Mouse (Mus musculus): Measurements from ENCODE around the gene Fam136a. TPM values are rescaled to one million over a fixed set of nuclear protein-coding genes. Genes with fewer than 3 reads are reported as not detected.

The Fam136a gene
- total and polyA plus RNA-seq, 3 experiments = 152 to 339 (median 160) TPM

DNA sequence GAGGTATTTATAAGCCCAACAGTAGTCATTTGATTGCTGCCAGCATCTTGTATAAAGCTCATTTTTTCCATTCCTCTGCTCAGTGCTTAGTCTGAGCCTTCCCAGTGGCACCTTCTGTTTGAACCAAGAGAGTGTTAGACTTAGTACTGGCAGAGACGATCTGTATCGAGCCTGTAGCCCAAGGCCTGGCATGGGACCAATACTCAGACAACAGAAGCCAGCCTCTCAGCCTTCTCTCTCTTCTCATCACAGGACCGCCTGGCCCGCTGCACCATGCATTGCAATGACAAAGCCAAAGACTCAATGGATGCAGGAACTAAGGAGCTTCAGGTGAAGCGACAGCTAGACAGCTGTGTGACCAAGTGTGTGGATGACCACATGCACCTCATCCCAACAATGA lies 3.0 kb downstream of the Fam136a start:
- Histone ChIP-seq H3K4me3 (replicated peaks in 1 of 3; ENCODE audit: low read depth in 2 of 3, low read length in 2 of 3, poor library complexity in 1 of 3) (no peak overlapping the region), H3K9ac (ENCODE audit: insufficient read depth, low read depth) (no peak overlapping the region), H3K4me1 (ENCODE audit: control insufficient read depth in 1 of 2, insufficient read depth in 2 of 2) (peaks cover 6 to 36% of the 10 kb centered on the region in 2 experiments), H3K27ac (ENCODE audit: insufficient read depth, low read depth) (no peak overlapping the region), H3K27me3 (replicated peaks) (peaks cover 9% of the 10 kb centered on the region), H3K79me2 (replicated peaks; ENCODE audit: control insufficient read depth, extremely low read depth, insufficient read depth, poor library complexity, severe bottlenecking) (peaks cover 39% of the 10 kb centered on the region), H3K4me2 (ENCODE audit: insufficient read depth, low read depth, poor library complexity, severe bottlenecking) (no peak overlapping the region), H3K36me3 (replicated peaks in 1 of 2; ENCODE audit: control insufficient read depth in 1 of 2, insufficient read depth in 1 of 2, low read length in 1 of 2) (peaks cover 9 to 29% of the 10 kb centered on the region in 2 experiments), H3K9me3 (replicated peaks; ENCODE audit: low read length) (no peaks in the 10 kb centered on the region)
- TF ChIP-seq EP300 (IDR thresholded peaks at IDR 0.05; ENCODE audit: low read length) (no peak), IRF4 (IDR thresholded peaks at IDR 0.05; ENCODE audit: low read depth, low read length) (no peak), ELF1 (IDR thresholded peaks at IDR 0.05; ENCODE audit: low read depth, low read length) (no peak), MXI1 (IDR thresholded peaks at IDR 0.05; ENCODE audit: low read depth, low read length) (no peak), NRF1 (IDR thresholded peaks at IDR 0.05; ENCODE audit: low read depth, low read length) (no peak), POLR2A (IDR thresholded peaks at IDR 0.05; ENCODE audit: low read depth, low read length) (no peak), TBP (conservative IDR thresholded peaks at IDR 0.05; ENCODE audit: low read depth, low read length) (no peak), SIN3A (IDR thresholded peaks at IDR 0.05; ENCODE audit: low read length) (no peak), USF1 (IDR thresholded peaks at IDR 0.05; ENCODE audit: low read depth, low read length) (no peak), MAX (IDR thresholded peaks at IDR 0.05; ENCODE audit: low read length) (no peak), RAD21 (IDR thresholded peaks at IDR 0.05; ENCODE audit: low read depth, low read length) (no peak), ETS1 (conservative IDR thresholded peaks at IDR 0.05; ENCODE audit: low read depth, low read length) (no peak), HCFC1 (IDR thresholded peaks at IDR 0.05; ENCODE audit: low read depth, low read length) (no peak), UBTF (IDR thresholded peaks at IDR 0.05; ENCODE audit: low read depth, low read length) (no peak)
- dilution Hi-C loops (cut with MboI; ENCODE audit: extremely low pct_ligation_motif_present, extremely low pct_unique_long_range_greater_than_20kb, low sequenced_read_pairs) (no loop called here), in situ Hi-C loops (cut with MboI; ENCODE audit: low pct_ligation_motif_present, low pct_unique_long_range_greater_than_20kb, low sequenced_read_pairs) (loop anchor here (5.0 to 25.0 kb wide), 2 partner anchors 34 to 356 kb away; partner anchors contain the start of genes Figla and Tia1)
- no peak for DNase-seq (ENCODE audit: extremely low read depth)

DNA sequence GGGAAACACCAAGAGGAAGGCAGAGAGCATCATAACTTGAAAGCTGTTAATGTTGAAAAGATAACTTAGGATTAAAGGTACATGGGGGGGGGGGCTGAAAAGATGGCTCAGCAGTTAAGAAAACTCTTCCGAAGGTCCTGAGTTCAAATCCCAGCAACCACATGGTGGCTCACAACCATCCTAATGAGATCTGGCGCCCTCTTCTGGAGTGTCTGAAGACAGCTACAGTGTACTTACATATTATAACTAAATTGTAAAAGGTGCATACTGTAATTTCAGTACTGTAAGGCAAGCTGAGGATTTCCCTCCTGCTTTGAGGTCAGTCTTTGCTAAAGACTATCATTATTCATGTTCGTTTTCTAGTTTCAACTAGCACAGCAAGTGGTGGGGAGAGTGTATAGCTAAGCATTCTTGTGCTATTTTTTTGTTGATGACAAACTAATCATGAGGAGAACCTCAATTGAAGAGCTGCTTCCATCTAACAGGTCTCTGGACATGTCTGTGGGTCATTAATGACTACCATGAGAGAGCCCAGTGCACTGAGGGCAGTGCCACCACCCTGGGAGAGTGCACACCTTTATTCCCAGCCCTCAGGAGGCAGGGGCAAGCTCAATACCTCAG lies 4.8 kb downstream of the Fam136a start:
- H3K4me1 ChIP-seq (ENCODE audit: control insufficient read depth in 1 of 2, insufficient read depth in 2 of 2) = peaks cover 8 to 36% of the 10 kb centered on the region in 2 experiments
- H3K9ac ChIP-seq (ENCODE audit: insufficient read depth, low read depth) = peak overlapping the region; percentile 75
- DNase-seq (ENCODE audit: extremely low read depth) = peak; percentile 60
- dilution Hi-C loops (cut with MboI; ENCODE audit: extremely low pct_ligation_motif_present, extremely low pct_unique_long_range_greater_than_20kb, low sequenced_read_pairs) (no loop called here), in situ Hi-C loops (cut with MboI; ENCODE audit: low pct_ligation_motif_present, low pct_unique_long_range_greater_than_20kb, low sequenced_read_pairs) (loop anchor here (25.0 kb wide), 1 partner anchor 358 kb away; the partner anchor contains the start of gene Figla)
- H3K36me3 ChIP-seq (replicated peaks in 1 of 2; ENCODE audit: control insufficient read depth in 1 of 2, insufficient read depth in 1 of 2, low read length in 1 of 2) = peaks cover 9 to 42% of the 10 kb centered on the region in 2 experiments
- peak overlapping the region; percentile 27; the same call in 1 of the 2 replicates for H3K27ac ChIP-seq (ENCODE audit: insufficient read depth, low read depth)
- H3K9me3 ChIP-seq (replicated peaks; ENCODE audit: low read length) = no peaks in the 10 kb centered on the region
- peaks cover 56% of the 10 kb centered on the region for H3K79me2 ChIP-seq (replicated peaks; ENCODE audit: control insufficient read depth, extremely low read depth, insufficient read depth, poor library complexity, severe bottlenecking)
- no peaks in the 10 kb centered on the region for H3K27me3 ChIP-seq (replicated peaks)
- H3K4me3 ChIP-seq (replicated peaks in 1 of 3; ENCODE audit: low read depth in 2 of 3, low read length in 2 of 3, poor library complexity in 1 of 3) = peak overlapping the region; percentile 55 to 100 (median 97)
- peak overlapping the region; percentile 53 for H3K4me2 ChIP-seq (ENCODE audit: insufficient read depth, low read depth, poor library complexity, severe bottlenecking)
- TF ChIP-seq TCF12 (IDR thresholded peaks at IDR 0.05; ENCODE audit: low read depth, low read length) = no peak
- no peak for TF ChIP-seq TBP (conservative IDR thresholded peaks at IDR 0.05; ENCODE audit: low read depth, low read length)
- TF ChIP-seq JUND (conservative IDR thresholded peaks at IDR 0.05; ENCODE audit: low read depth, low read length) = no peak
- TF ChIP-seq MAZ (IDR thresholded peaks at IDR 0.05; ENCODE audit: low read depth, low read length) = no peak
- TF ChIP-seq MXI1 (IDR thresholded peaks at IDR 0.05; ENCODE audit: low read depth, low read length) = peak; percentile 41; the same call in 1 of the 2 replicates
- TF ChIP-seq ETS1 (conservative IDR thresholded peaks at IDR 0.05; ENCODE audit: low read depth, low read length) = no peak; the same call in 1 of the 2 replicates
- TF ChIP-seq UBTF (IDR thresholded peaks at IDR 0.05; ENCODE audit: low read depth, low read length) = no peak
- no peak for TF ChIP-seq NELFE (IDR thresholded peaks at IDR 0.05; ENCODE audit: low read depth, low read length)
- TF ChIP-seq ELF1 (IDR thresholded peaks at IDR 0.05; ENCODE audit: low read depth, low read length) = no peak
- no peak for TF ChIP-seq CHD1 (IDR thresholded peaks at IDR 0.05; ENCODE audit: low read depth, low read length)
- TF ChIP-seq PAX5 (IDR thresholded peaks at IDR 0.05; ENCODE audit: low read length) = no peak
- TF ChIP-seq EP300 (IDR thresholded peaks at IDR 0.05; ENCODE audit: low read length) = no peak
- no peak for TF ChIP-seq NRF1 (IDR thresholded peaks at IDR 0.05; ENCODE audit: low read depth, low read length)
- TF ChIP-seq MEF2A (IDR thresholded peaks at IDR 0.05; ENCODE audit: borderline replicate concordance, low read depth, low read length) = no peak
- TF ChIP-seq POLR2A (IDR thresholded peaks at IDR 0.05; ENCODE audit: low read depth, low read length) = 0 out of 2 replicates have a peak, but pooled peaks have one; percentile 24
- TF ChIP-seq CHD2 (IDR thresholded peaks at IDR 0.05; ENCODE audit: low read length) = no peak
- TF ChIP-seq MAX (IDR thresholded peaks at IDR 0.05; ENCODE audit: low read length) = peak; percentile 51
- no peak for TF ChIP-seq USF2 (conservative IDR thresholded peaks at IDR 0.05; ENCODE audit: low read depth, low read length)
- TF ChIP-seq ZKSCAN1 (IDR thresholded peaks at IDR 0.05; ENCODE audit: borderline replicate concordance, low read depth, low read length) = no peak
- TF ChIP-seq ZC3H11A (IDR thresholded peaks at IDR 0.05; ENCODE audit: low read depth, low read length) = no peak
- peak; percentile 13; the same call in 1 of the 2 replicates for TF ChIP-seq HCFC1 (IDR thresholded peaks at IDR 0.05; ENCODE audit: low read depth, low read length)
- no peak; the same call in none of the 2 replicates for TF ChIP-seq POLR2AphosphoS2 (IDR thresholded peaks at IDR 0.05; ENCODE audit: low read depth, low read length)
- no peak for TF ChIP-seq KAT2A (IDR thresholded peaks at IDR 0.05; ENCODE audit: insufficient replicate concordance, low read length)
- 0 out of 2 replicates have a peak, but pooled peaks have one; percentile 12 for TF ChIP-seq MAFK (IDR thresholded peaks at IDR 0.05; ENCODE audit: insufficient replicate concordance, low read length)
- no peak for TF ChIP-seq SMC3 (IDR thresholded peaks at IDR 0.05; ENCODE audit: low read depth, low read length)
- no peak for TF ChIP-seq ZNF384 (IDR thresholded peaks at IDR 0.05; ENCODE audit: low read depth, low read length)

Data from CH12.LX (cell line).